Comparison of ENCODE assay signal across 8 mouse cellular contexts in the genomic region with DNA sequence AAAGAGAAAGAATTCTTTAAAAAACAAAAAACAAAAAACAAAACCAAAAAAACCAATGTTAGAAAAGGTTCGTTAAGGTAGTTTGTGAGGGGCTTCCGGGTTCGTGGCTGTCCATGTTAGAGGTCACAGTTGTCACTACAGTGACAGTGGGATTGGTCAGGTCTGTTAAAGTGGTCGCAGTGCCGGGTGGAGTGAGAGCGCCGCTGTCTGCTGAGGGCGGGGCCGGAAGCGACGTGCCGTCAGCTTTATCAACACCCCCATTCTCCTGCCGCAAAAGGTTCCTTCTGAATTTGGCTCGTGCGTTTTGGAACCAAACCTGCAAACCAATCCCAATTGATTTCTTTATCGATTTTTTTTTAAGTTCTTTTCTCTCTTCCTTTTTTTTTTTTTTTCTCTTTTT. TPM values are rescaled to one million over a fixed set of nuclear protein-coding genes. Genes with fewer than 3 reads are reported as not detected.
DNase-seq lines count a peak whose midpoint lies in the region; ATAC-seq and TF ChIP-seq lines count a peak whose summit lies in the region.

No protein-coding gene starts in this region.

- ATAC-seq in kidney, postnatal 0 days (replicated peaks; ENCODE audit: low FRiP score, low read depth) = no peak
- ATAC-seq in hindbrain, postnatal 0 days = no peak
- ATAC-seq in midbrain, embryonic 12.5 days (ENCODE audit: low FRiP score, low read depth) = peak; percentile 84; the same call in 1 of the 2 replicates
- ATAC-seq in cerebellum, adult (ENCODE audit: insufficient number of reproducible peaks, low FRiP score, low TSS enrichment) = no peak

- H3K4me3 ChIP-seq in kidney, postnatal 0 days (replicated peaks; ENCODE audit: low read depth, low read length) = no peak overlapping the region
- peak overlapping the region; percentile 49 for H3K4me3 ChIP-seq in embryonic facial prominence, embryonic 10.5 days
- peak overlapping the region; percentile 24 for H3K4me3 ChIP-seq in hindbrain, postnatal 0 days (ENCODE audit: low read length)
- H3K4me3 ChIP-seq in midbrain, embryonic 12.5 days = peak overlapping the region; percentile 26

- TF ChIP-seq CTCF in kidney, postnatal 0 days (IDR thresholded peaks at IDR 0.05; ENCODE audit: low read depth) = no peak
- no peak for TF ChIP-seq CTCF in hindbrain, postnatal 0 days (IDR thresholded peaks at IDR 0.05; ENCODE audit: low read depth)

- DNase-seq in kidney, postnatal 0 days (ENCODE audit: low spot score) = no peak
- DNase-seq in kidney, adult 9 months = no peak
- DNase-seq in embryonic facial prominence, embryonic 10.5 days (ENCODE audit: low spot score) = peak; percentile 72
- no peak for DNase-seq in hindbrain, postnatal 0 days (ENCODE audit: low spot score)
- DNase-seq in adrenal gland, postnatal 25 days = no peak
- DNase-seq in frontal cortex, postnatal 10 days (ENCODE audit: low spot score in 2 of 2) = no peak

- H3K9ac ChIP-seq in kidney, postnatal 0 days (ENCODE audit: low read depth, low read length) = no peak overlapping the region
- no peak overlapping the region for H3K9ac ChIP-seq in hindbrain, postnatal 0 days (replicated peaks; ENCODE audit: low read length)
- H3K9ac ChIP-seq in midbrain, embryonic 12.5 days (replicated peaks) = no peak overlapping the region

- no peaks in the 10 kb centered on the region for H3K36me3 ChIP-seq in kidney, postnatal 0 days (ENCODE audit: insufficient read depth, low read length)
- no peaks in the 10 kb centered on the region for H3K36me3 ChIP-seq in embryonic facial prominence, embryonic 10.5 days (replicated peaks)
- no peaks in the 10 kb centered on the region for H3K36me3 ChIP-seq in hindbrain, postnatal 0 days (ENCODE audit: insufficient read depth, low read length)
- H3K36me3 ChIP-seq in midbrain, embryonic 12.5 days = 0 out of 2 replicates have a peak, but pooled peaks cover 4% of the 10 kb centered on the region

- no peaks in the 10 kb centered on the region for H3K4me1 ChIP-seq in kidney, postnatal 0 days (replicated peaks; ENCODE audit: insufficient read depth, low read length)
- H3K4me1 ChIP-seq in embryonic facial prominence, embryonic 10.5 days = no peaks in the 10 kb centered on the region
- H3K4me1 ChIP-seq in hindbrain, postnatal 0 days (ENCODE audit: insufficient read depth, low read length) = no peaks in the 10 kb centered on the region
- H3K4me1 ChIP-seq in midbrain, embryonic 12.5 days = no peaks in the 10 kb centered on the region

- no peak overlapping the region for H3K27ac ChIP-seq in kidney, postnatal 0 days
- H3K27ac ChIP-seq in embryonic facial prominence, embryonic 10.5 days (replicated peaks) = no peak overlapping the region
- H3K27ac ChIP-seq in hindbrain, postnatal 0 days = no peak overlapping the region
- H3K27ac ChIP-seq in midbrain, embryonic 12.5 days (replicated peaks) = no peak overlapping the region

- peaks cover 53% of the 10 kb centered on the region for H3K27me3 ChIP-seq in kidney, postnatal 0 days (ENCODE audit: insufficient read depth, low read length)
- H3K27me3 ChIP-seq in embryonic facial prominence, embryonic 10.5 days (replicated peaks; ENCODE audit: low read depth, poor library complexity, severe bottlenecking) = peaks cover 47% of the 10 kb centered on the region
- peaks cover 42% of the 10 kb centered on the region for H3K27me3 ChIP-seq in hindbrain, postnatal 0 days (ENCODE audit: insufficient read depth, low read length)
- peaks cover 30% of the 10 kb centered on the region for H3K27me3 ChIP-seq in midbrain, embryonic 12.5 days

- H3K4me2 ChIP-seq in kidney, postnatal 0 days (ENCODE audit: low read length) = peak overlapping the region; percentile 44
- peak overlapping the region; percentile 51 for H3K4me2 ChIP-seq in hindbrain, postnatal 0 days (ENCODE audit: low read depth, low read length)
- peak overlapping the region; percentile 48 for H3K4me2 ChIP-seq in midbrain, embryonic 12.5 days (replicated peaks)

- no peaks in the 10 kb centered on the region for H3K9me3 ChIP-seq in kidney, postnatal 0 days (replicated peaks; ENCODE audit: low read length)
- H3K9me3 ChIP-seq in embryonic facial prominence, embryonic 10.5 days = no peaks in the 10 kb centered on the region
- H3K9me3 ChIP-seq in hindbrain, postnatal 0 days (ENCODE audit: low read length) = no peaks in the 10 kb centered on the region
- no peaks in the 10 kb centered on the region for H3K9me3 ChIP-seq in midbrain, embryonic 12.5 days

- under 1% methylated on average over 16 of the region's 16 CpGs for WGBS in kidney, postnatal 0 days
- WGBS in embryonic facial prominence, embryonic 10.5 days = under 1% methylated on average over 16 of the region's 16 CpGs
- 2% methylated on average over 16 of the region's 16 CpGs for WGBS in hindbrain, postnatal 0 days
- WGBS in midbrain, embryonic 12.5 days = 1% methylated on average over 16 of the region's 16 CpGs

RNA-seq across cellular contexts. Expression of gene Lhx9, which starts 17.1 kb away (rescaled TPM):
- polyA plus RNA-seq in kidney, postnatal 0 days (2015; fragmentation: Nextera tagmentation; extraction: Ambion mirVana) = 0.10 TPM in 1 of 2 replicates, not detected in the other
- 1.4 and 2.1 TPM in 2 replicates for polyA plus RNA-seq in embryonic facial prominence, embryonic 10.5 days (2016; fragmentation: Nextera tagmentation; extraction: Ambion mirVana)
- total RNA-seq in hindbrain, postnatal 0 days (2014; rRNA removed) = 9.1 and 12.0 TPM in 2 replicates
- 5.4 and 15.5 TPM in 2 replicates for polyA plus RNA-seq in hindbrain, postnatal 0 days (2015; fragmentation: Nextera tagmentation; extraction: Ambion mirVana)
- 89.4 and 106 TPM in 2 replicates for polyA plus RNA-seq in midbrain, embryonic 12.5 days (2016; fragmentation: Nextera tagmentation; extraction: Ambion mirVana)
- not detected in 2 replicates for total RNA-seq in adrenal gland, postnatal 25 days (2021)

RNA-seq across cellular contexts. Expression of gene 2310009B15Rik, which starts 25.3 kb away (rescaled TPM):
- 64.6 and 74.4 TPM in 2 replicates for polyA plus RNA-seq in kidney, postnatal 0 days (2015; fragmentation: Nextera tagmentation; extraction: Ambion mirVana)
- polyA plus RNA-seq in embryonic facial prominence, embryonic 10.5 days (2016; fragmentation: Nextera tagmentation; extraction: Ambion mirVana) = 35.3 and 35.6 TPM in 2 replicates
- total RNA-seq in hindbrain, postnatal 0 days (2014; rRNA removed) = 29.1 and 32.7 TPM in 2 replicates
- polyA plus RNA-seq in hindbrain, postnatal 0 days (2015; fragmentation: Nextera tagmentation; extraction: Ambion mirVana) = 45.0 and 45.6 TPM in 2 replicates
- polyA plus RNA-seq in midbrain, embryonic 12.5 days (2016; fragmentation: Nextera tagmentation; extraction: Ambion mirVana) = 65.1 and 66.6 TPM in 2 replicates
- total RNA-seq in adrenal gland, postnatal 25 days (2021) = 11.3 and 21.2 TPM in 2 replicates
